Mouse (Mus musculus) neural tube, embryonic 14.5 days (tissue): ENCODE results near the gene Mthfd1l. TPM values are rescaled to one million over a fixed set of nuclear protein-coding genes. Genes with fewer than 3 reads are reported as not detected.

Experiments
- ATAC-seq: fragments of 200-750 bp; cut with Nextera tagmentation; 2 replicates; pipeline ENCODE4 v1.8.0; 2017; ENCODE audit warnings: low read depth, mild to moderate bottlenecking, moderate TSS enrichment, moderate library complexity
- H3K27ac ChIP-seq: fragments of 300-500 bp; sonication (generic); 2 replicates; pipeline ENCODE4 v1.5.1; 2014; ENCODE audit warnings: low read depth, mild to moderate bottlenecking, control low read depth, low read length, moderate library complexity, mixed read lengths
- H3K27me3 ChIP-seq: fragments of 300-500 bp; sonication (generic); 2 replicates; pipeline ENCODE4 v1.6.1; 2014; ENCODE audit warnings: low read length; ENCODE audit not compliant: control insufficient read depth, insufficient read depth
- H3K36me3 ChIP-seq: fragments of 300-500 bp; sonication (generic); 2 replicates; pipeline ENCODE4 v1.6.1; 2014; ENCODE audit warnings: low read length, mixed read lengths; ENCODE audit not compliant: control insufficient read depth, insufficient read depth
- H3K4me1 ChIP-seq: fragments of 300-500 bp; sonication (generic); 2 replicates; pipeline ENCODE4 v1.6.1; 2014; ENCODE audit warnings: low read length; ENCODE audit not compliant: control insufficient read depth, insufficient read depth
- H3K4me2 ChIP-seq: fragments of 300-500 bp; sonication (generic); 2 replicates; pipeline ENCODE4 v1.6.1; 2014; ENCODE audit warnings: mild to moderate bottlenecking, low read depth, low read length, control low read depth
- H3K4me3 ChIP-seq: fragments of 300-500 bp; sonication (generic); 2 replicates; pipeline ENCODE4 v1.5.1; 2014; ENCODE audit warnings: low read depth, low read length, control low read depth, mixed read lengths
- H3K9ac ChIP-seq: fragments of 300-500 bp; sonication (generic); replicated peaks from 2 replicates; pipeline ENCODE4 v1.6.1; 2014; ENCODE audit warnings: low read depth, mild to moderate bottlenecking, control low read depth, low read length, mixed read lengths
- H3K9me3 ChIP-seq: fragments of 300-500 bp; sonication (generic); 2 replicates; pipeline ENCODE4 v1.6.1; 2016; ENCODE audit warnings: low read length; ENCODE audit not compliant: control insufficient read depth
- WGBS: fragments of 180-500 bp; shearing (Covaris S2); extraction: QIAGEN DNeasy Blood & Tissue Kit; methylation state at CpG from one replicate; pipeline ENCODE4 v1.1.7; 2014; 5-methylcytosine and 5-hydroxymethylcytosine counted together
- polyA plus RNA-seq: library from polyadenylated mRNA; unstranded; fragments of >200 nt; fragmentation: Nextera tagmentation; extraction: Ambion mirVana; gene quantifications from 2 replicates; pipeline ENCODE4 v1.2.1, GENCODE M21; 2014

The Mthfd1l gene
- polyA plus RNA-seq, 1 experiment from 2014 or later, result 5.6 TPM

DNA sequence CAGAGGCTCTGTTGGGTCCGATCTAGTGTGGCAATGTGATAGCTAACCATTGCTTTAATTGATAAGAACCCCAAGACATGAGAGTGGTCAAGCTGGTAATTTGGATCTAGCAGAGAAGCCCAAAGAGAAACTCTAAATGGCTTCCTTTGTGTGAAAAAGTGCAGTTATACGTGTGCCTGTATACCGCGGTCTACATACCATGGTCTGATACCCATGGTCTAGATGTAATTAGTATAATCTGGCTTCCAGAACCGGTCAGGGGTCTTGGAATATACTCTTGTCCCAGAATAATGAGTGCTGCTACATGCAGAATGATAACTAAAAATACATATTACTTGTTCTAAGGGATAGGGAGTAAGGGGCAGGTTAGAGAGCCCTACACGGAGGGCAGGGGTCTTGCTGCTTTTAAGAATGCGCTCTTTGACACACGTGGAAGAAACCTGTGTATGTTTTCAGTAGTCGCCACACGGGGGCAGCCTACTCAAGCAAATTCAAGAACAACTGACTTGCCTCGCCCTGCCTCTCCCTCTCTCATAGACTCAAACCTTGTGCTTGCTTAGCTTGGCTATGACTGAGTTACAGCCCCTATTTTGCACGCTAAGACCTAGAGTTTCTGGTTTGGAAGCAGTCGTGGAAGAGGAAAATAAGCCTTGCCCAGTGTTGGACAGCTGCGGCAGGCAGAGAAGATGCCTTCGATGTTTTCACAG, 23.4 kb downstream of the Mthfd1l start:
- H3K27ac ChIP-seq, result no peak overlapping the region
- peak; percentile 87 for ATAC-seq
- no peak overlapping the region for H3K4me3 ChIP-seq
- no peaks in the 10 kb centered on the region for H3K9me3 ChIP-seq
- H3K4me1 ChIP-seq, result no peaks in the 10 kb centered on the region
- no peak overlapping the region for H3K9ac ChIP-seq
- H3K4me2 ChIP-seq, result no peak overlapping the region
- WGBS, result 54% methylated on average over 15 of the region's 15 CpGs
- no peaks in the 10 kb centered on the region for H3K36me3 ChIP-seq
- no peaks in the 10 kb centered on the region for H3K27me3 ChIP-seq

DNA sequence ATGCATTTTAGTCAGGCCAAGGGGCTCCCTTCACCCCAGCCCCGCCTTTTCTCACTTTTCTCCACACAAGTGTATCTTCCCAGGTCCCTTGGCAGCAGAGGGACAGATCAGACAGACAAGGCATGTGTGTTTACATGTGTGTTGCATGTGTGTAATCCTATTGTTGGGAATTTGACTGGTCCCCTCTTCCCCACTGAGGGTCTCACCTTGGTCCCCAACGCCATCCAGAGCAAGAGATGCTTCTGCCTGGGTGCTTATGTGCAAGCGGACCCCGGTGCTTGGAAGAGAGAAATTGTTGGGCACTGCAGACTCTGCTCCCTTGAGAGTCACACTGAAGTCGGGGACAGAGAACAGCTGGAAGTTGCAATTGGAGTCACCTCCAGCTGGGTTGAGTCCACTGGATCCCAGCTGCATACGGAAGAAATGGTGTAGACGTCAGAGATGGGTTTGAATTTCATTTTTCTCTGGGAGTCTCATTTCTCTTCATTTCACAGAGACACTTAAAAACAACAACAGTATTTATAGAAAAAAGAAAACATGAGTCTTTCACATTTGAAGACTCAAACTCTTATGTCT, 25.0 kb downstream of the Mthfd1l start:
- H3K4me3 ChIP-seq, result no peak overlapping the region
- no peak for ATAC-seq
- 87% methylated on average over 7 of the region's 7 CpGs for WGBS

DNA sequence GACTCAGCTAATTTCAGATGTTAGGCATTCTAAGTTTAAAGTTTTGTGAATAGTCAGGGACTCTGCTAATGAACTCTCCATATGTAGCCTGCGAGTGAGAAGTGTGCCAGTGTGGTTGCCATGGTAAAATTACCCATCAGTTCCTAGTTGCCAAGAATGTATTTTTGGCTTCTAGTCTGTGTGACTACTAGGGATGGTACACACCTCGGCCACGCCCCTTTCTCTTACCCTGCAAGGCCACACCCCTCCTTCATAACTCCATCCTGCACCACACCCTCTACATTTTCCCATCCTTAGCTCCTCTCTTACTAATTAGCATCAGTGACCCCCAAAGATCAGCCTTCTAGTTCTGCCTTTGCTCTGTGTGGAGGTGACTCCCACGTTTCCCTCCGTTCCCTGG, 29.8 kb downstream of the Mthfd1l start:
- Histone ChIP-seq H3K27ac (no peak overlapping the region), H3K4me1 (peaks cover 11% of the 10 kb centered on the region; the same call in 1 of the 2 replicates), H3K9ac (no peak overlapping the region), H3K4me2 (no peak overlapping the region), H3K9me3 (no peaks in the 10 kb centered on the region), H3K27me3 (no peaks in the 10 kb centered on the region), H3K4me3 (no peak overlapping the region), H3K36me3 (no peaks in the 10 kb centered on the region)
- ATAC-seq, result no peak
- 82% methylated on average over 5 of the region's 5 CpGs for WGBS

More for the DNA sequence above, 25.0 kb downstream of the Mthfd1l start:
- Histone ChIP-seq H3K27ac (no peak overlapping the region), H3K9ac (no peak overlapping the region), H3K27me3 (no peaks in the 10 kb centered on the region), H3K36me3 (no peaks in the 10 kb centered on the region), H3K4me1 (no peaks in the 10 kb centered on the region), H3K9me3 (no peaks in the 10 kb centered on the region), H3K4me2 (no peak overlapping the region)

DNA sequence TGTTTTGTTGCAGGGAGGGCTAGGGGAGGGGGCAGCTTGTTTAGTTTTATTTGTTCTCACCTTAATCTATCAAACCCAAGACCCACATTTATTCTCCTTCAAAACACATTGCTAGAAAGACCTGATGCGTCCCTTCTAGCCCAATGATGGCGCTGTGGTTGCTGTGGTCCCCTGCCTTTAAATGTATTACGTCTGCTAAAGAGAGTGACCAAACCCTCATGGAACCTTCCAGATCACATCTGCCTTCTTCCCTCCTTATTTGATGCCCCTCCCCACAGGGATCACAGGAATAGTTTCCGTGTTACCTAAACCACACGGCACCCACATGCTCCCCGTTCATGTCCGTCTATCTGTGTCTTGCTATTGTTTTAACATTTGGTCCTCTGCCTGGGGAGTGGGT, 32.3 kb downstream of the Mthfd1l start:
- peak; percentile 9 for ATAC-seq
- H3K4me1 ChIP-seq, result peaks cover 11% of the 10 kb centered on the region; the same call in 1 of the 2 replicates
- WGBS, result 65% methylated on average over 7 of the region's 7 CpGs
- no peak overlapping the region for H3K9ac ChIP-seq
- no peak overlapping the region for H3K4me2 ChIP-seq
- no peak overlapping the region for H3K4me3 ChIP-seq
- H3K36me3 ChIP-seq, result no peaks in the 10 kb centered on the region
- H3K27ac ChIP-seq, result peak overlapping the region; percentile 22
- no peaks in the 10 kb centered on the region for H3K9me3 ChIP-seq
- no peaks in the 10 kb centered on the region for H3K27me3 ChIP-seq

DNA sequence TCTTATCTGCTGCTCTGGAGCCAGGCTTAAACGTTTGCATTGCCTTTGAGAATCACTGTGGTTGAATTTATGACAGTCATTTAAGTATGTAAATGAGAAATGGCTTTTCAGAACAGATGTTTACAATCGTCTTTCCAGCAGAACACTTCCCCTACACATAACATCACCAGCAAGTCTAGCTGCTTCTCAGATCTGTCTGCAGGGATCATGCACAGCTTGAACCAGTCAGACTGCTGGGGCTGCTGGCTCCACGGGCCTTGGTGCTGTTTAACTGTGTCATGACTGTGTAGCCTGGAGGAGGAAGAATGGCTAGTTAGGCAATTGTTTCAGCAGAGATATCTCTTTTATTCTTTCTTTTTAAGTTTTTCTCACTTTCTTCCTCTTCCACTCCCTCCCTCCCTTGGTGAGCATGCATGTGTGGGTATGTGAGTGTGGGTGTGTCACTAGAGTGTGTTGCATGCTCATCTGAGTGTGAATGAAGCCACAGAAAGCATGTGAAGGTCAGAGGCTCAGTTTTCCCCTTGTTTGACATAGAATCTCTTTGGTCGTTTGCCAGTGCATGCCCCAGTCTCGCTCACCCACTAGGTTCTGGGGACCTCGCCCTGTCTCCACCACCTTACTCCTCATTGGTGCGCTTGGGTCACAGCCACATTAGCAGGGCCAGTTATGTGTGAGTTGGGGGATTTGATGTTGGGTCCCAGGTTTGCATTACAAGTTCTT, 33.5 kb downstream of the Mthfd1l start:
- peak overlapping the region; percentile 71 for H3K27ac ChIP-seq
- 53% methylated on average over 7 of the region's 7 CpGs for WGBS
- H3K36me3 ChIP-seq, result no peaks in the 10 kb centered on the region
- no peaks in the 10 kb centered on the region for H3K9me3 ChIP-seq
- no peaks in the 10 kb centered on the region for H3K27me3 ChIP-seq
- no peak overlapping the region for H3K4me3 ChIP-seq
- no peak overlapping the region for H3K9ac ChIP-seq
- peaks cover 11% of the 10 kb centered on the region; the same call in 1 of the 2 replicates for H3K4me1 ChIP-seq
- peak; percentile 79 for ATAC-seq
- H3K4me2 ChIP-seq, result no peak overlapping the region

DNA sequence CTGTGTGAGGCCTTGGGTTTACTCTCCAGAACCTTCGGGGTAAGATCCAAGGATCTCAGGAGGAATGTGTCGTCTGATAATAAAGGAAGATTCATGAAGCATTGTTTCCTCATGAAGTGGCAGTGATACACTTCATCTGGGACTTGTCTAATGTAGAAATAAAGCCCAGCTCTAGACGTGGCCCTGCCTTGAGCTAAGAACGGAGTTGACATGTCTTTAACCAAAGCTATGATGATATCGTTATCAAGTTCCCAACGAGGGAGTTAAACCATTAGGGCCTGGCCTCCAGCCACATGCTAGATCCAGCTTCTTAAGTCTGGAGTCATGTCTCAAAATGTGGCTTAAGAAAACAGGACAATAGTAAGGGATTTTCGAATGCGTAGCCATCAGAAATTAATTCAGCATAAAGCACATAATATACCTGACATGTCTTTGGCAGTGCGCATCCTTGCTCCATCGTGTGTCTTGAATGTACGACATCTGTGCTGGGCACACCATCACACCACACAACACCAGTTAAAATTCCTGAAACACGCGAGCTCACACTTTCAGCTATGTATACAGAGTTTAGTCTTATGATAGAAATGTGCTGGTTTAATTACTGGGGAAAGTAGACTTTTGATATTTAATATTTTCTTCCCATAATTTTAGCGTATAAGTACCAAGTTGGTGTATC, 49.8 kb downstream of the Mthfd1l start:
- H3K36me3 ChIP-seq, result no peaks in the 10 kb centered on the region
- no peak overlapping the region for H3K4me2 ChIP-seq
- H3K27ac ChIP-seq, result no peak overlapping the region
- no peak overlapping the region for H3K4me3 ChIP-seq
- 88% methylated on average over 14 of the region's 14 CpGs for WGBS
- no peaks in the 10 kb centered on the region for H3K4me1 ChIP-seq
- H3K9ac ChIP-seq, result no peak overlapping the region
- H3K9me3 ChIP-seq, result no peaks in the 10 kb centered on the region
- H3K27me3 ChIP-seq, result no peaks in the 10 kb centered on the region
- no peak for ATAC-seq

DNA sequence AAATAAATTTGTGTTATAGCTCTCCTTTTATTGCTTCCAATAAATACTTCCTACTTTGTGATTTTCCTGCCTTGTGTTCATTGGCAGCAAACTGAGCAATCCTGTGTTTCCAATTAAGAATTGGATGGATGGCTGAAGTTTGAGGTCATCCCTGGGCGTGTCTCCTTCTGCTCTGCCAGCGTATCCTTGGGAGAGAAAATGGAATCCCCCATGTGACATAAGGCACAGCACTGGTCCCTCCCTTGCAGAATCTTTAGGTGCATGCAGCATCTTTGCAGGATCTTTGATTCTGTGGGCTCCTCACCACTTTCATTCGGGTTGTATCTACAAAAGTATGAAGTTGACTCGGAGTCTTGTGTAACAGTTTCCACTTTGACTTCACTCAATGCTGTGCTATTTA, 53.7 kb downstream of the Mthfd1l start:
- WGBS, result 95% methylated on average over 4 of the region's 4 CpGs
- H3K9ac ChIP-seq, result no peak overlapping the region
- no peak overlapping the region for H3K4me3 ChIP-seq
- no peaks in the 10 kb centered on the region for H3K36me3 ChIP-seq
- H3K4me1 ChIP-seq, result no peaks in the 10 kb centered on the region
- H3K4me2 ChIP-seq, result no peak overlapping the region
- no peak overlapping the region for H3K27ac ChIP-seq
- no peaks in the 10 kb centered on the region for H3K9me3 ChIP-seq
- no peak for ATAC-seq
- H3K27me3 ChIP-seq, result no peaks in the 10 kb centered on the region

DNA sequence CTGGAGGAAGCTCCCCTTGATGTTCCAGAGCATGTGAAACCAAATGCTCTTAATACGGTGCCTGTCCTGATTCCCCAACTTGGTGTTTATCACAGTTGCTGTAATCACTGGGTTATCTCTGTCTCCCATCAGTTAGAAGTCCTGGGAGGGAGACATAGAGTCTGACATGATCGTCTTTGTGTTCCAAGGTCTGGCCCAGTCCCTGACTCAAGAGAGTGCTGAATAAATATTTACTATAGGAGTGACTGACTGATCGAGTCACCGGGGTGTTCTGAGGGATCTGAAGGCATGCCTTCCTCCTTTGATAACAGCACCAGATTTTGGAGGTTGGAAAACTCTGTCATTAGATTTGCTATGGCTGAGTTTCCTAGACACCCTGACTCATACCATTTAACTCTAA, 54.5 kb downstream of the Mthfd1l start:
- Histone ChIP-seq H3K36me3 (no peaks in the 10 kb centered on the region), H3K9ac (no peak overlapping the region), H3K27me3 (no peaks in the 10 kb centered on the region), H3K4me1 (no peaks in the 10 kb centered on the region), H3K4me3 (no peak overlapping the region), H3K27ac (no peak overlapping the region), H3K4me2 (no peak overlapping the region), H3K9me3 (no peaks in the 10 kb centered on the region)
- ATAC-seq, result no peak
- 83% methylated on average over 4 of the region's 4 CpGs for WGBS
